ENCODE assay signal across 20 mouse cellular contexts in the genomic region with DNA sequence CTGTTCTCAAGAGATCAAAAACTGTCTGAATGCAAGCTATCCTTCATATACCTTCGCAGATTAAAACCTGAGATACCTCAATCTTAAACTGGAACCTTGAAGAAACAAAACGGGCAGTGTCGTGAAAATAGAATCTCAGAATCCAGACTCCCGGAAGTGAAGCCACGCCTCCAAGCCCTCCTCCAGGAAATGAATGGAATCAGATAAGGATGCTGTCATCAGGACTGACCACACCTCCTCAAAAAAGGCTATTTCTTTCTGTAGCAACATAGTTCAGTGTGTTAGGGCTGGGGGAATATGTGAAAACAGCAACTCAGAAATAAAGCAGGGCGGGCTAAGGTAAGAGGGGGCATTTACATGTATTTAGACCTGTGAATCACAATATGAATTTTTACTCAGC.
A peak's percentile ranks its signal among the peaks of the same experiment; 100 is the strongest.
DNase-seq lines count a peak whose midpoint lies in the region; ATAC-seq and TF ChIP-seq lines count a peak whose summit lies in the region.
"Had no signal": no experiment of that assay in that cellular context is flagged by ENCODE, and none has a peak within 500 bp of the region (broad histone marks: within the 10 kb centered on the region; RNA-seq: fewer than 3 reads in every experiment).

No protein-coding gene starts in this region.

- no peaks in the 10 kb centered on the region for H3K36me3 ChIP-seq in intestine, postnatal 0 days (ENCODE audit: control insufficient read depth, insufficient read depth)
- no peaks in the 10 kb centered on the region for H3K36me3 ChIP-seq in intestine, embryonic 15.5 days
- H3K36me3 ChIP-seq: embryonic facial prominence, embryonic 13.5 days; forebrain, embryonic 12.5 days; heart, embryonic 12.5 days; hindbrain, embryonic 10.5 days had no signal

- no peak overlapping the region for H3K4me2 ChIP-seq in intestine, postnatal 0 days (replicated peaks; ENCODE audit: low read depth)
- H3K4me2 ChIP-seq in intestine, embryonic 15.5 days (replicated peaks), result no peak overlapping the region
- H3K4me2 ChIP-seq: embryonic facial prominence, embryonic 13.5 days; forebrain, embryonic 12.5 days; heart, embryonic 12.5 days; hindbrain, embryonic 14.5 days had no signal

- 0 out of 2 replicates have a peak, but pooled peaks have one; percentile 23 for ATAC-seq in intestine, postnatal 0 days
- no peak for ATAC-seq in intestine, embryonic 15.5 days
- ATAC-seq in common myeloid progenitor, adult 5-6 weeks (replicated peaks; ENCODE audit: low read depth, poor library complexity, severe bottlenecking), result peak; percentile 49
- 0 out of 2 replicates have a peak, but pooled peaks have one; percentile 35 for ATAC-seq in megakaryocyte progenitor cell, adult 5-6 weeks (replicated peaks; ENCODE audit: poor library complexity)
- ATAC-seq in activated CD4-positive, CD25-positive, alpha-beta regulatory T cell, adult 4 months, result no peak
- ATAC-seq: forebrain, postnatal 0 days; inflammation-experienced regulatory T-cells, adult 6 months; Patski had no signal

- 69% methylated on average over 6 of the region's 6 CpGs for WGBS in intestine, postnatal 0 days
- 75% methylated on average over 6 of the region's 6 CpGs for WGBS in intestine, embryonic 15.5 days

- TF ChIP-seq CTCF in intestine, postnatal 0 days (IDR thresholded peaks at IDR 0.05; ENCODE audit: low read depth), result no peak

- DNase-seq in thymus, postnatal 10 days (ENCODE audit: low spot score in 2 of 2), result no peak
- no peak for DNase-seq in right cerebral cortex, postnatal 4 days
- DNase-seq: adrenal gland, postnatal 10 days; cerebellum, adult 11 months; cerebellum, adult 9-10 months; cerebellum, postnatal 25 days; forebrain, postnatal 0 days; gastrocnemius, postnatal 14 days had no signal

- no peaks in the 10 kb centered on the region for H3K4me1 ChIP-seq in intestine, postnatal 0 days (replicated peaks; ENCODE audit: control insufficient read depth, insufficient read depth, low read length)
- H3K4me1 ChIP-seq in intestine, embryonic 15.5 days (replicated peaks), result peaks cover 14% of the 10 kb centered on the region

- no peak overlapping the region for H3K27ac ChIP-seq in intestine, postnatal 0 days (ENCODE audit: low read depth, low read length)
- H3K27ac ChIP-seq in intestine, embryonic 15.5 days, result no peak overlapping the region
- H3K27ac ChIP-seq: embryonic facial prominence, embryonic 13.5 days; forebrain, embryonic 12.5 days; hindbrain, embryonic 10.5 days; hindbrain, embryonic 14.5 days had no signal

- H3K27me3 ChIP-seq in intestine, postnatal 0 days (replicated peaks; ENCODE audit: control insufficient read depth, insufficient read depth, low read length), result no peaks in the 10 kb centered on the region
- H3K27me3 ChIP-seq in intestine, embryonic 15.5 days (replicated peaks), result no peaks in the 10 kb centered on the region
- H3K27me3 ChIP-seq: embryonic facial prominence, embryonic 13.5 days; forebrain, embryonic 12.5 days; heart, embryonic 12.5 days; Patski had no signal

- no peak overlapping the region for H3K9ac ChIP-seq in intestine, postnatal 0 days (ENCODE audit: low read depth, low read length)
- no peak overlapping the region for H3K9ac ChIP-seq in intestine, embryonic 15.5 days
- H3K9ac ChIP-seq: embryonic facial prominence, embryonic 13.5 days; forebrain, embryonic 12.5 days; forebrain, postnatal 0 days; heart, embryonic 12.5 days; hindbrain, embryonic 14.5 days had no signal

- no peak overlapping the region for H3K4me3 ChIP-seq in intestine, postnatal 0 days (ENCODE audit: low read depth, low read length)
- no peak overlapping the region for H3K4me3 ChIP-seq in intestine, embryonic 15.5 days (replicated peaks)
- H3K4me3 ChIP-seq: embryonic facial prominence, embryonic 13.5 days; forebrain, embryonic 12.5 days; heart, embryonic 12.5 days; hindbrain, embryonic 10.5 days had no signal

- H3K9me3 ChIP-seq in intestine, postnatal 0 days (ENCODE audit: control insufficient read depth), result no peaks in the 10 kb centered on the region
- no peaks in the 10 kb centered on the region for H3K9me3 ChIP-seq in intestine, embryonic 15.5 days
- H3K9me3 ChIP-seq: embryonic facial prominence, embryonic 13.5 days; forebrain, embryonic 12.5 days; heart, embryonic 12.5 days; hindbrain, embryonic 10.5 days had no signal

Comparison
In these comparisons a context has a peak if more than half of its experiments do, and no peak if none do; other contexts are left out.
1. ATAC-seq: peak in intestine, postnatal 0 days (single experiment), common myeloid progenitor, adult 5-6 weeks (single experiment) and megakaryocyte progenitor cell, adult 5-6 weeks (single experiment); none in intestine, embryonic 15.5 days (single experiment) and activated CD4-positive, CD25-positive, alpha-beta regulatory T cell, adult 4 months (single experiment).